Comparison of ENCODE assay signal across 30 mouse cellular contexts in the genomic region with DNA sequence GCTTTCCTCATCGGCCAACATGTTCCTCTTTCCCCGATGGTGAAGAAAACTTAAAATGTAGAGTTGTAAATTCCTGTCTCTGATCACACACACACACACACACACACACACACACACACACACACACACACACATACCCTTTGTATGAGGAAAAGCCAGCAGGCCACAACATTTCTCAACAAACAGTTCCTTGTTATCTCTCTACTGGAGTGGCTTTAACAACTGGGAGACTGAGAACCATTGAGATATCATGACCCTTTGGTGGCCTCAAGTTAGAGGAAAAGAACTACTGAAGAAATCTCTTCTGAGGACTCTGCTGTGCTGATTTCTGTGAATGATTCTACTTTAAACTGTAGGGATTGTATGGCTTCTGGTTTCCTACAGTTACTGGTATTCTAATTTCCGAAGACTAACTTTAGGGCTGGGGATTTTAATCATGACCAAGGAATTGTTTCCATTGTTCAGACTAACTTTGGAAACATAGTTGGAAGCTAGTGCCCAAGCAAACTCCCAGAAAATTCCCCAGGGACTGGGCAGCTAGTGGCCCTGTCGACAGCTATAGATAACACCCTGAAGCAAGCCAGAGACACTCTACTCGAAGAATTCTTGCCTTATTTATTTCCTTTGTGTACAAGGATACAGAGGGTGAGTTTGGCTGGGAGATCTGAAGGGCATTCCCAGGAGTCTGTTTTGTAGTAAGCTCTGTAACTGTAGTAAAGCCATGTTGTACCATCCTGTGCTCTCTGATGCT.
DNase-seq lines count a peak whose midpoint lies in the region; ATAC-seq and TF ChIP-seq lines count a peak whose summit lies in the region.
"Had no signal": no experiment of that assay in that cellular context is flagged by ENCODE, and none has a peak within 500 bp of the region (broad histone marks: within the 10 kb centered on the region; RNA-seq: fewer than 3 reads in every experiment).

No protein-coding gene starts in this region.

- H3K27ac ChIP-seq in neural tube, embryonic 13.5 days (replicated peaks): peak overlapping the region; percentile 29; the same call in 1 of the 2 replicates
- H3K27ac ChIP-seq in neural tube, embryonic 15.5 days (replicated peaks): no peak overlapping the region
- peak overlapping the region; percentile 59 for H3K27ac ChIP-seq in heart, embryonic 12.5 days (ENCODE audit: poor library complexity, severe bottlenecking)
- peak overlapping the region; percentile 74 for H3K27ac ChIP-seq in heart, postnatal 0 days (ENCODE audit: low read depth)
- H3K27ac ChIP-seq: embryonic facial prominence, embryonic 13.5 days; forebrain, embryonic 10.5 days; forebrain, embryonic 15.5 days; gastrocnemius, adult 2 months; hindbrain, embryonic 13.5 days; limb, embryonic 10.5 days; limb, embryonic 15.5 days; liver, embryonic 15.5 days; lung, embryonic 15.5 days; midbrain, embryonic 13.5 days had no signal

- no peak overlapping the region for H3K9ac ChIP-seq in neural tube, embryonic 13.5 days
- H3K9ac ChIP-seq in neural tube, embryonic 15.5 days (replicated peaks): no peak overlapping the region
- no peak overlapping the region for H3K9ac ChIP-seq in heart, embryonic 12.5 days
- H3K9ac ChIP-seq in heart, postnatal 0 days (replicated peaks; ENCODE audit: low read depth, low read length): no peak overlapping the region
- H3K9ac ChIP-seq: embryonic facial prominence, embryonic 13.5 days; forebrain, embryonic 15.5 days; hindbrain, embryonic 13.5 days; limb, embryonic 15.5 days; liver, embryonic 15.5 days; lung, embryonic 15.5 days; midbrain, embryonic 13.5 days had no signal

- H3K4me2 ChIP-seq in neural tube, embryonic 13.5 days: no peak overlapping the region
- H3K4me2 ChIP-seq in neural tube, embryonic 15.5 days: no peak overlapping the region
- peak overlapping the region; percentile 37 for H3K4me2 ChIP-seq in heart, embryonic 12.5 days
- no peak overlapping the region for H3K4me2 ChIP-seq in heart, postnatal 0 days (ENCODE audit: low read depth, low read length)
- H3K4me2 ChIP-seq: embryonic facial prominence, embryonic 13.5 days; forebrain, embryonic 15.5 days; hindbrain, embryonic 13.5 days; limb, embryonic 15.5 days; liver, embryonic 15.5 days; lung, embryonic 15.5 days; midbrain, embryonic 13.5 days had no signal

- no peaks in the 10 kb centered on the region for H3K27me3 ChIP-seq in neural tube, embryonic 13.5 days
- no peaks in the 10 kb centered on the region for H3K27me3 ChIP-seq in neural tube, embryonic 15.5 days (replicated peaks)
- H3K27me3 ChIP-seq in heart, embryonic 12.5 days (replicated peaks): no peaks in the 10 kb centered on the region
- no peaks in the 10 kb centered on the region for H3K27me3 ChIP-seq in heart, postnatal 0 days (ENCODE audit: control insufficient read depth, insufficient read depth, low read length)
- H3K27me3 ChIP-seq: forebrain, embryonic 15.5 days; hindbrain, embryonic 13.5 days; liver, embryonic 15.5 days; lung, embryonic 15.5 days; midbrain, embryonic 13.5 days had no signal

- no peak overlapping the region for H3K4me3 ChIP-seq in neural tube, embryonic 13.5 days
- H3K4me3 ChIP-seq in neural tube, embryonic 15.5 days (replicated peaks): no peak overlapping the region
- H3K4me3 ChIP-seq in heart, embryonic 12.5 days: no peak overlapping the region
- no peak overlapping the region for H3K4me3 ChIP-seq in heart, postnatal 0 days (ENCODE audit: low read depth, low read length)
- H3K4me3 ChIP-seq: embryonic facial prominence, embryonic 13.5 days; forebrain, embryonic 10.5 days; forebrain, embryonic 15.5 days; gastrocnemius, adult 2 months; hindbrain, embryonic 13.5 days; limb, embryonic 10.5 days; limb, embryonic 15.5 days; liver, embryonic 15.5 days; lung, embryonic 15.5 days; midbrain, embryonic 13.5 days had no signal

- DNase-seq in heart, postnatal 0 days (ENCODE audit: low spot score): peak; percentile 76
- no peak for DNase-seq in right cerebral cortex, postnatal 4 days
- no peak for DNase-seq in thymus, postnatal 14 days
- no peak for DNase-seq in cerebellum, postnatal 14 days
- DNase-seq: adrenal gland, postnatal 10 days; cerebellum, adult 11-12 months; cerebellum, adult 9-11 months; gastrocnemius, adult 2 months; gastrocnemius, postnatal 36 days; kidney, adult 9 months; kidney, postnatal 10 days; layer of hippocampus, postnatal 36 days; lung, postnatal 36 days; right cerebral cortex, postnatal 25 days; spleen, adult 18-20 months; thymus, postnatal 25 days had no signal

- WGBS in neural tube, embryonic 13.5 days: 73% methylated on average over 5 of the region's 5 CpGs
- WGBS in neural tube, embryonic 15.5 days: 76% methylated on average over 5 of the region's 5 CpGs
- 10% methylated on average over 5 of the region's 5 CpGs for WGBS in heart, embryonic 12.5 days
- 8% methylated on average over 5 of the region's 5 CpGs for WGBS in heart, postnatal 0 days

- no peaks in the 10 kb centered on the region for H3K9me3 ChIP-seq in neural tube, embryonic 13.5 days
- H3K9me3 ChIP-seq in neural tube, embryonic 15.5 days (replicated peaks): no peaks in the 10 kb centered on the region
- H3K9me3 ChIP-seq in heart, embryonic 12.5 days (replicated peaks): no peaks in the 10 kb centered on the region
- H3K9me3 ChIP-seq in heart, postnatal 0 days (replicated peaks; ENCODE audit: control insufficient read depth, low read length): no peaks in the 10 kb centered on the region
- H3K9me3 ChIP-seq: embryonic facial prominence, embryonic 13.5 days; forebrain, embryonic 10.5 days; forebrain, embryonic 15.5 days; hindbrain, embryonic 13.5 days; limb, embryonic 10.5 days; limb, embryonic 15.5 days; liver, embryonic 15.5 days; lung, embryonic 15.5 days; midbrain, embryonic 13.5 days had no signal

- no peaks in the 10 kb centered on the region for H3K4me1 ChIP-seq in neural tube, embryonic 13.5 days (replicated peaks)
- H3K4me1 ChIP-seq in neural tube, embryonic 15.5 days: no peaks in the 10 kb centered on the region
- H3K4me1 ChIP-seq in heart, embryonic 12.5 days (replicated peaks): peaks cover 31% of the 10 kb centered on the region
- H3K4me1 ChIP-seq in heart, postnatal 0 days (ENCODE audit: control insufficient read depth, insufficient read depth): peaks cover 16% of the 10 kb centered on the region
- H3K4me1 ChIP-seq: forebrain, embryonic 15.5 days; liver, embryonic 15.5 days; lung, embryonic 15.5 days had no signal

- H3K36me3 ChIP-seq in neural tube, embryonic 13.5 days: no peaks in the 10 kb centered on the region
- H3K36me3 ChIP-seq in neural tube, embryonic 15.5 days: no peaks in the 10 kb centered on the region
- no peaks in the 10 kb centered on the region for H3K36me3 ChIP-seq in heart, embryonic 12.5 days
- no peaks in the 10 kb centered on the region for H3K36me3 ChIP-seq in heart, postnatal 0 days (replicated peaks; ENCODE audit: control insufficient read depth, insufficient read depth, low read length)
- H3K36me3 ChIP-seq: embryonic facial prominence, embryonic 13.5 days; forebrain, embryonic 10.5 days; forebrain, embryonic 15.5 days; hindbrain, embryonic 13.5 days; limb, embryonic 10.5 days; limb, embryonic 15.5 days; liver, embryonic 15.5 days; lung, embryonic 15.5 days; midbrain, embryonic 13.5 days had no signal

- no peak for ATAC-seq in neural tube, embryonic 13.5 days (ENCODE audit: low read depth)
- no peak for ATAC-seq in neural tube, embryonic 15.5 days (ENCODE audit: low FRiP score)
- peak; percentile 85 for ATAC-seq in heart, embryonic 12.5 days (ENCODE audit: insufficient number of reproducible peaks, low FRiP score)
- ATAC-seq in heart, postnatal 0 days (ENCODE audit: insufficient read depth, low read depth): peak; percentile 94
- ATAC-seq: forebrain, embryonic 15.5 days; intestine, embryonic 16.5 days; midbrain, embryonic 13.5 days; Patski had no signal

- peak; percentile 80 for TF ChIP-seq EP300 in heart, postnatal 0 days (IDR thresholded peaks at IDR 0.05; ENCODE audit: low read depth)

- no peak for TF ChIP-seq CTCF in heart, postnatal 0 days (IDR thresholded peaks at IDR 0.05; ENCODE audit: low read depth)

Comparison
In these comparisons a context has a peak if more than half of its experiments do, and no peak if none do; other contexts are left out.
1. ATAC-seq: peak in heart, embryonic 12.5 days (single experiment) and heart, postnatal 0 days (single experiment); none in neural tube, embryonic 13.5 days (single experiment) and neural tube, embryonic 15.5 days (single experiment).